Mouse (Mus musculus) CH12.LX (cell line): ENCODE data around the gene Sdccag8. TPM values are rescaled to one million over a fixed set of nuclear protein-coding genes. Genes with fewer than 3 reads are reported as not detected.

ENCODE experiments used
- DNase-seq: peaks from one replicate; pipeline ENCODE4 v3.0.0-alpha.2; 2013; ENCODE audit errors: extremely low read depth
- H3K27ac ChIP-seq: 2 replicates; pipeline ENCODE4 v1.5.1; 2012; ENCODE audit warnings: low read depth, mild to moderate bottlenecking, control low read depth, moderate library complexity; ENCODE audit not compliant: insufficient read depth
- H3K27me3 ChIP-seq: replicated peaks from 2 replicates; pipeline ENCODE3; 2012; ENCODE audit warnings: inconsistent platforms
- H3K36me3 ChIP-seq, 2 experiments: replicated peaks in 1 of 2; 2 replicates each; pipeline versions ENCODE3 to v1.6.1; 2012; ENCODE audit warnings: inconsistent platforms in 1 of 2, low read length in 1 of 2, mild to moderate bottlenecking in 1 of 2, mixed read lengths in 1 of 2, moderate library complexity in 1 of 2; ENCODE audit not compliant: control insufficient read depth in 1 of 2, insufficient read depth in 1 of 2
- H3K4me1 ChIP-seq, 2 experiments: 2 replicates each; pipeline ENCODE4 v1.6.1; 2012; ENCODE audit warnings: inconsistent platforms in 1 of 2, moderate library complexity in 1 of 2; ENCODE audit not compliant: insufficient read depth in 2 of 2, control insufficient read depth in 1 of 2
- H3K4me2 ChIP-seq: 2 replicates; pipeline ENCODE4 v1.6.1; 2012; ENCODE audit warnings: low read depth, mild to moderate bottlenecking, control low read depth; ENCODE audit not compliant: poor library complexity, insufficient read depth, severe bottlenecking
- H3K4me3 ChIP-seq, 3 experiments: fragments of 150-350 bp in 1 of 3; sonication (generic) in 1 of 3; replicated peaks in 1 of 3; 2 replicates each; pipeline versions ENCODE3 to v1.5.1; 2011 to 2012; ENCODE audit warnings: low read depth in 2 of 3, low read length in 2 of 3, mild to moderate bottlenecking in 2 of 3, moderate library complexity in 2 of 3, control low read depth in 1 of 3, improper control_type of control experiment in 1 of 3, inconsistent platforms in 1 of 3, mixed read lengths in 1 of 3; ENCODE audit not compliant: poor library complexity in 1 of 3
- H3K79me2 ChIP-seq: replicated peaks from 2 replicates; pipeline ENCODE4 v1.6.1; 2012; ENCODE audit warnings: mild to moderate bottlenecking, moderate library complexity; ENCODE audit not compliant: control insufficient read depth, poor library complexity, insufficient read depth, severe bottlenecking; ENCODE audit errors: extremely low read depth
- H3K9ac ChIP-seq: 2 replicates; pipeline ENCODE4 v1.6.1; 2012; ENCODE audit warnings: low read depth, mild to moderate bottlenecking, control low read depth, moderate library complexity; ENCODE audit not compliant: insufficient read depth
- H3K9me3 ChIP-seq: replicated peaks from 2 replicates; pipeline ENCODE3; 2012; ENCODE audit warnings: low read length, inconsistent platforms, mixed read lengths
- BHLHE40 ChIP-seq: IDR thresholded peaks from 2 replicates; pipeline ENCODE4 v1.6.1; 2011; ENCODE audit warnings: mild to moderate bottlenecking, low read depth, low read length, improper control_type of control experiment
- CHD1 ChIP-seq: IDR thresholded peaks from 2 replicates; pipeline ENCODE4 v1.6.1; 2012; ENCODE audit warnings: low read depth, low read length, improper control_type of control experiment, inconsistent platforms
- CHD2 ChIP-seq: IDR thresholded peaks from 2 replicates; pipeline ENCODE4 v1.6.1; 2011; ENCODE audit warnings: low read length, improper control_type of control experiment
- CTCF ChIP-seq, 2 experiments: IDR thresholded peaks in 1 of 2; conservative IDR thresholded peaks in 1 of 2; 2 replicates each; pipeline ENCODE4 v1.5.1; 2011 to 2012; ENCODE audit warnings: low read depth in 2 of 2, low read length in 2 of 2, improper control_type of control experiment in 1 of 2, inconsistent platforms in 1 of 2, mild to moderate bottlenecking in 1 of 2, moderate library complexity in 1 of 2
- E2F4 ChIP-seq: IDR thresholded peaks from 2 replicates; pipeline ENCODE4 v1.6.1; 2011; ENCODE audit warnings: low read depth, low read length, improper control_type of control experiment; ENCODE audit not compliant: insufficient replicate concordance
- ELF1 ChIP-seq: IDR thresholded peaks from 2 replicates; pipeline ENCODE4 v1.6.1; 2014; ENCODE audit warnings: low read depth, mild to moderate bottlenecking, inconsistent platforms, low read length, improper control_type of control experiment
- EP300 ChIP-seq: IDR thresholded peaks from 2 replicates; pipeline ENCODE4 v1.6.1; 2011; ENCODE audit warnings: low read length, improper control_type of control experiment
- ETS1 ChIP-seq: conservative IDR thresholded peaks from 2 replicates; pipeline ENCODE4 v1.6.1; 2012; ENCODE audit warnings: low read depth, mild to moderate bottlenecking, inconsistent platforms, low read length, improper control_type of control experiment, moderate library complexity
- GABPA ChIP-seq: IDR thresholded peaks from 2 replicates; pipeline ENCODE4 v1.6.1; 2012; ENCODE audit warnings: low read depth, low read length, improper control_type of control experiment, inconsistent platforms; ENCODE audit not compliant: insufficient replicate concordance
- HCFC1 ChIP-seq: IDR thresholded peaks from 2 replicates; pipeline ENCODE4 v1.6.1; 2012; ENCODE audit warnings: low read depth, mild to moderate bottlenecking, inconsistent platforms, low read length, improper control_type of control experiment
- IRF4 ChIP-seq: IDR thresholded peaks from 2 replicates; pipeline ENCODE4 v1.6.1; 2014; ENCODE audit warnings: low read depth, mild to moderate bottlenecking, inconsistent platforms, low read length, improper control_type of control experiment
- JUN ChIP-seq: IDR thresholded peaks from 2 replicates; pipeline ENCODE4 v1.6.1; 2011; ENCODE audit warnings: low read depth, mild to moderate bottlenecking, low read length, improper control_type of control experiment, moderate library complexity; ENCODE audit not compliant: insufficient read depth
- JUND ChIP-seq: conservative IDR thresholded peaks from 2 replicates; pipeline ENCODE4 v1.6.1; 2011; ENCODE audit warnings: low read depth, low read length, improper control_type of control experiment
- KAT2A ChIP-seq: IDR thresholded peaks from 2 replicates; pipeline ENCODE4 v1.6.1; 2012; ENCODE audit warnings: low read length, improper control_type of control experiment, inconsistent platforms; ENCODE audit not compliant: insufficient replicate concordance
- MAFK ChIP-seq: IDR thresholded peaks from 2 replicates; pipeline ENCODE4 v1.6.1; 2011; ENCODE audit warnings: low read length, improper control_type of control experiment; ENCODE audit not compliant: insufficient replicate concordance
- MAX ChIP-seq: IDR thresholded peaks from 2 replicates; pipeline ENCODE4 v1.6.1; 2011; ENCODE audit warnings: low read length, improper control_type of control experiment
- MAZ ChIP-seq: IDR thresholded peaks from 2 replicates; pipeline ENCODE4 v1.6.1; 2012; ENCODE audit warnings: low read depth, mild to moderate bottlenecking, inconsistent platforms, low read length, improper control_type of control experiment, moderate library complexity
- MEF2A ChIP-seq: IDR thresholded peaks from 2 replicates; pipeline ENCODE4 v1.6.1; 2014; ENCODE audit warnings: low read depth, mild to moderate bottlenecking, inconsistent platforms, low read length, improper control_type of control experiment, borderline replicate concordance
- MXI1 ChIP-seq: IDR thresholded peaks from 2 replicates; pipeline ENCODE4 v1.6.1; 2011; ENCODE audit warnings: mild to moderate bottlenecking, low read depth, low read length, improper control_type of control experiment
- MYC ChIP-seq: IDR thresholded peaks from 2 replicates; pipeline ENCODE4 v1.6.1; 2011; ENCODE audit warnings: low read depth, mild to moderate bottlenecking, improper control_type of control experiment, low read length
- NELFE ChIP-seq: IDR thresholded peaks from 2 replicates; pipeline ENCODE4 v1.6.1; 2011; ENCODE audit warnings: low read depth, low read length, improper control_type of control experiment
- NRF1 ChIP-seq: IDR thresholded peaks from 2 replicates; pipeline ENCODE4 v1.6.1; 2014; ENCODE audit warnings: low read depth, mild to moderate bottlenecking, inconsistent platforms, low read length, improper control_type of control experiment, moderate library complexity
- PAX5 ChIP-seq: IDR thresholded peaks from 2 replicates; pipeline ENCODE4 v1.6.1; 2012; ENCODE audit warnings: low read length, inconsistent platforms, mixed read lengths
- POLR2A ChIP-seq: IDR thresholded peaks from 2 replicates; pipeline ENCODE4 v1.6.1; 2011; ENCODE audit warnings: low read depth, mild to moderate bottlenecking, improper control_type of control experiment, low read length
- POLR2AphosphoS2 ChIP-seq: IDR thresholded peaks from 2 replicates; pipeline ENCODE4 v1.6.1; 2011; ENCODE audit warnings: low read depth, low read length, improper control_type of control experiment
- RAD21 ChIP-seq: IDR thresholded peaks from 2 replicates; pipeline ENCODE4 v1.6.1; 2011; ENCODE audit warnings: low read depth, mild to moderate bottlenecking, low read length, improper control_type of control experiment, moderate library complexity
- RCOR1 ChIP-seq: conservative IDR thresholded peaks from 2 replicates; pipeline ENCODE4 v1.6.1; 2012; ENCODE audit warnings: low read depth, mild to moderate bottlenecking, inconsistent platforms, low read length, improper control_type of control experiment
- SIN3A ChIP-seq: IDR thresholded peaks from 2 replicates; pipeline ENCODE4 v1.6.1; 2012; ENCODE audit warnings: low read length, improper control_type of control experiment, inconsistent platforms
- SMC3 ChIP-seq: IDR thresholded peaks from 2 replicates; pipeline ENCODE4 v1.6.1; 2011; ENCODE audit warnings: low read depth, low read length, improper control_type of control experiment
- TBP ChIP-seq: conservative IDR thresholded peaks from 2 replicates; pipeline ENCODE4 v1.6.1; 2011; ENCODE audit warnings: low read depth, low read length, improper control_type of control experiment
- TCF12 ChIP-seq: IDR thresholded peaks from 2 replicates; pipeline ENCODE4 v1.6.1; 2014; ENCODE audit warnings: low read depth, mild to moderate bottlenecking, inconsistent platforms, low read length, improper control_type of control experiment
- UBTF ChIP-seq: IDR thresholded peaks from 2 replicates; pipeline ENCODE4 v1.6.1; 2012; ENCODE audit warnings: low read depth, mild to moderate bottlenecking, inconsistent platforms, low read length, improper control_type of control experiment, moderate library complexity
- USF1 ChIP-seq: IDR thresholded peaks from 2 replicates; pipeline ENCODE4 v1.6.1; 2014; ENCODE audit warnings: low read depth, mild to moderate bottlenecking, inconsistent platforms, low read length, improper control_type of control experiment
- USF2 ChIP-seq: conservative IDR thresholded peaks from 2 replicates; pipeline ENCODE4 v1.6.1; 2011; ENCODE audit warnings: low read depth, low read length, improper control_type of control experiment
- ZC3H11A ChIP-seq: IDR thresholded peaks from 2 replicates; pipeline ENCODE4 v1.6.1; 2012; ENCODE audit warnings: low read depth, mild to moderate bottlenecking, inconsistent platforms, low read length, improper control_type of control experiment
- ZKSCAN1 ChIP-seq: IDR thresholded peaks from 2 replicates; pipeline ENCODE4 v1.6.1; 2012; ENCODE audit warnings: low read depth, inconsistent platforms, low read length, improper control_type of control experiment, borderline replicate concordance
- ZMIZ1 ChIP-seq: IDR thresholded peaks from 2 replicates; pipeline ENCODE4 v1.6.1; 2012; ENCODE audit warnings: low read depth, mild to moderate bottlenecking, inconsistent platforms, low read length, improper control_type of control experiment
- ZNF384 ChIP-seq: IDR thresholded peaks from 2 replicates; pipeline ENCODE4 v1.6.1; 2012; ENCODE audit warnings: low read depth, low read length, improper control_type of control experiment, inconsistent platforms
- dilution Hi-C: fragments of 300-500 bp; cut with MboI; formaldehyde crosslinking; loops from 2 replicates; pipeline ENCODE4 v1.14.3; 2020; ENCODE audit warnings: low sequenced_read_pairs; ENCODE audit not compliant: extremely low pct_unique_long_range_greater_than_20kb, extremely low pct_ligation_motif_present
- in situ Hi-C: fragments of 300-500 bp; cut with MboI; formaldehyde crosslinking; loops from 3 replicates; pipeline ENCODE4 v1.14.3; 2019; ENCODE audit warnings: low sequenced_read_pairs, low pct_ligation_motif_present, low pct_unique_long_range_greater_than_20kb, mixed read lengths
- polyA plus RNA-seq: library from polyadenylated mRNA; unstranded; fragments of >175 nt; gene quantifications from 2 replicates; pipeline ENCODE4 v1.2.1, GENCODE M21; 2012; ENCODE audit warnings: low read depth; ENCODE audit not compliant: insufficient read length
- total RNA-seq, 2 experiments: library from RNA; depleted of rRNA; stranded (reverse); fragments of 300-350 nt in 1 of 2; fragments of >200 nt in 1 of 2; gene quantifications; 2 replicates each; pipeline ENCODE4 v1.2.3; 2012 to 2014

The Sdccag8 gene
- total and polyA plus RNA-seq, 3 experiments: 10.7 to 18.7 (median 10.9) TPM

DNA sequence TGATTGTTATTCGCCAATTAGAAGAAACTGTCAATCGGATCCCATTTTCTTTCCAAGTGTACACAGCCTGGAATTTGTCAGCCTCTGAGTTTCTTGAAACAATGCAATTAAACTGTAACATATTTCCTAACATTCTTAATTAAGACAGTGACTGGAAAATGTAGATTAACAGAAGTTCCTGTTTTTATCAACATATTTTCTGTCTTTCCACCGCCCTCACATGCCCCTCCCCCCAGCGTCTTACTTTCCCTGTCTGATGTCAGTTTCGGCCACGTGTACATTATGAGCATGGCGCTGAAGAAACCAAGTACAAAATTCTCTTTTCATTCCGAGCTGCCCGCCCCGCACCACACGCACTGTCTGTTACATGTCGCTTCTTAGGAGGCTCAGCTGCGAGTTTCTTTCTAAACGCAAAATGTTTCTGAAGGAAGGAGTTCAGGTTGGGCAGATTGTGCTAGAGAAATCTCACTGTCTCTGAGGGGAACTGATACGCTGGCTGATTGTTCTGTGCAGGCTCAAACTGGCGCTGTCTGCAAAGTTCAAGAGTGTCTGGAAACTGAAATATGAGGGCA, 182.3 kb downstream of the Sdccag8 start:
- dilution Hi-C loops (no loop called here), in situ Hi-C loops (no loop called here)
- H3K9me3 ChIP-seq: no peaks in the 10 kb centered on the region
- TF ChIP-seq PAX5 (no peak), ELF1 (peak; percentile 25; the same call in 1 of the 2 replicates), TBP (no peak), POLR2AphosphoS2 (no peak), USF1 (peak; percentile 46), POLR2A (no peak), MAFK (0 out of 2 replicates have a peak, but pooled peaks have one; percentile 16), MAZ (peak; percentile 80; the same call in 1 of the 2 replicates), TCF12 (peak; percentile 43; the same call in 1 of the 2 replicates), USF2 (peak; percentile 36; the same call in 1 of the 2 replicates), NRF1 (no peak), JUND (0 out of 2 replicates have a peak, but pooled peaks have one; percentile 28), ZKSCAN1 (no peak), CHD2 (peak; percentile 83), HCFC1 (peak; percentile 24; the same call in 1 of the 2 replicates), KAT2A (no peak), MEF2A (peak; percentile 67; the same call in 1 of the 2 replicates), SMC3 (no peak), EP300 (peak; percentile 76), BHLHE40 (peak; percentile 94), E2F4 (no peak), ETS1 (peak; percentile 62), JUN (peak; percentile 17; the same call in 1 of the 2 replicates), RAD21 (no peak), NELFE (peak; percentile 47; the same call in 1 of the 2 replicates), MYC (peak; percentile 95), ZMIZ1 (no peak), RCOR1 (peak; percentile 59; the same call in 1 of the 2 replicates), MAX (peak; percentile 94), ZNF384 (no peak), CTCF (conservative IDR thresholded peaks at IDR 0.05 in 1 of 2, IDR thresholded peaks at IDR 0.05 in 1 of 2; ENCODE audit: low read depth in 2 of 2, low read length in 2 of 2) (no peak), UBTF (no peak), CHD1 (peak; percentile 78; the same call in 1 of the 2 replicates), MXI1 (peak; percentile 94), SIN3A (no peak), GABPA (no peak), IRF4 (peak; percentile 91), ZC3H11A (no peak)
- peak overlapping the region; percentile 31; the same call in 1 of the 2 replicates for H3K9ac ChIP-seq
- peak overlapping the region; percentile 76; the same call in 1 of the 2 replicates for H3K27ac ChIP-seq
- H3K4me2 ChIP-seq: peak overlapping the region; percentile 97
- H3K36me3 ChIP-seq: peaks cover 2 to 10% of the 10 kb centered on the region in 2 experiments
- peaks cover 23 to 78% of the 10 kb centered on the region in 2 experiments for H3K4me1 ChIP-seq
- no peaks in the 10 kb centered on the region for H3K79me2 ChIP-seq
- DNase-seq: peak; percentile 80
- no peaks in the 10 kb centered on the region for H3K27me3 ChIP-seq
- H3K4me3 ChIP-seq: peak overlapping the region in 2 of 3 experiments; percentile 4 to 30
